Mouse (Mus musculus) ES-E14 (cell line): Measurements from ENCODE around the gene Snapc1.

Experiments
- CHD2 ChIP-seq: IDR thresholded peaks from 2 replicates; pipeline ENCODE4 v1.6.1; 2014; ENCODE audit warnings: mild to moderate bottlenecking, low read depth, low read length, inconsistent platforms
- ZC3H11A ChIP-seq: IDR thresholded peaks from 2 replicates; pipeline ENCODE4 v1.6.1; 2012; ENCODE audit warnings: low read depth, mild to moderate bottlenecking, inconsistent platforms, low read length, borderline replicate concordance
- ZNF384 ChIP-seq: IDR thresholded peaks from 2 replicates; pipeline ENCODE4 v1.6.1; 2012; ENCODE audit warnings: low read depth, low read length, inconsistent platforms

GRCm38 (mm10) chr12:74024912-74025311 is 60.6 kb downstream of the Snapc1 start:
- TF ChIP-seq CHD2 (no peak), ZC3H11A (no peak), ZNF384 (no peak)
